Comparison of ENCODE assay signal across 8 mouse cellular contexts in the genomic region with DNA sequence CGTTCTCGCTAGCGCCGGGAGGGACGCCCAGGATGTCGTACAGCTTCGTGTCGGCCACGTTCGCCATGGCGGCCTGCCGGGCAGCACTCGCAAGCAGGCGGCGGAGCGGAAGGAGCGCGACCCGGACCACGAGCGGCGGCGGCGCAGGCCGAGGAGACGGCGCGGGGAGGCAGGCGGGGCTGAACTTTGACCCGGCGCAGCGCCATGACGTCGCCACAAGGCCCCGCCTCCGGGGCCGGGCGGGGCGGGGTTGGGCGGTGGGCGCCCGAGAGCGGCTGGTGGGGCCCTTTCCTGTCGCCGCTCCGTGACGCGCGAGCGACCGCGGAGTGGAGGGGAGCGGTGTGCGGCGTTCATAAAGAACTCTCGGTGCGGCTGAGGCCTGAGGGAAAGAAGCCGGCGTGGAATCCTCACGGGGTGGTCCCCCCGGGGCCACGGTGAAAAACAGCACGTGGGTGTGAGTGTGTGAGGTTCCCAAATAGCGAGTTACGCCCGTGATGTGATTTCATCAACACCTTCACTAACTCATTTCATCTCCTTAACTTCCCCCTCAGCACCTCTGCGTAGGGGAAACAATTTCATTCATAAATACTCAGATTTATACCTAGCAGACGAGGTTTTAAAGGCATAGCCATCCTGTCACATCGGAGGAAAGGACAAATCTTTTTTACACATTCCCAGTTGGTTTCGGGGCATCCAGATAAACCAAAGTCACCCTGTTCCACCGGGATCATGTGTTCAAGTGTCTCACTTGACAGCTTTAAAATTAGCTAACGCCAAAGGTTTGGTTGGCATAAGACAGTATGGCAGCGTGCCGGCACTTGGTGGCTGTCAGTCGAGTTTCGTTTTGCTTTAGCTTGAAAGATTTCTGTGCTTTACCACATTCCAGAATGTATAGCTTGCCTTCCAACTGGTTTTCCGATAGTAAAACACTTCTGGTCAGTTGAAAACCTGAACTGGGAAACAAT. TPM values are rescaled to one million over a fixed set of nuclear protein-coding genes. Genes with fewer than 3 reads are reported as not detected.
A peak's percentile ranks its signal among the peaks of the same experiment; 100 is the strongest.
DNase-seq lines count a peak whose midpoint lies in the region; ATAC-seq and TF ChIP-seq lines count a peak whose summit lies in the region.

A gene (minus strand): TSS at position 164 of the 965 bp plus-strand sequence.

- peaks cover 17% of the 10 kb centered on the region for H3K4me1 ChIP-seq in bone marrow macrophage, adult 2 months (ENCODE audit: control insufficient read depth, insufficient read depth, low read length)
- peaks cover 3% of the 10 kb centered on the region; the same call in 1 of the 2 replicates for H3K4me1 ChIP-seq in embryonic fibroblast, embryonic 13.5 days (ENCODE audit: control insufficient read depth, insufficient read depth, low read length)
- 0 out of 2 replicates have a peak, but pooled peaks cover 3% of the 10 kb centered on the region for H3K4me1 ChIP-seq in heart, embryonic 10.5 days
- peaks cover 21% of the 10 kb centered on the region; the same call in 1 of the 2 replicates for H3K4me1 ChIP-seq in kidney, embryonic 15.5 days
- no peaks in the 10 kb centered on the region for H3K4me1 ChIP-seq in stomach, embryonic 14.5 days (ENCODE audit: control insufficient read depth, insufficient read depth, low read length)

- DNase-seq in B cell, adult 2 months: peak; percentile 96 to 98
- peak; percentile 94 for DNase-seq in heart, embryonic 10.5 days (ENCODE audit: low spot score)
- peak; percentile 90 for DNase-seq in liver

- H3K36me3 ChIP-seq in heart, embryonic 10.5 days: peaks cover 26% of the 10 kb centered on the region
- H3K36me3 ChIP-seq in kidney, embryonic 15.5 days: peaks cover 30% of the 10 kb centered on the region
- peaks cover 21% of the 10 kb centered on the region for H3K36me3 ChIP-seq in stomach, embryonic 14.5 days (ENCODE audit: control insufficient read depth, insufficient read depth, low read length)

- TF ChIP-seq CTCF in bone marrow macrophage, adult 2 months (IDR thresholded peaks at IDR 0.05; ENCODE audit: low read depth, low read length): no peak
- TF ChIP-seq CTCF in embryonic fibroblast, embryonic 13.5 days (IDR thresholded peaks at IDR 0.05; ENCODE audit: borderline replicate concordance, insufficient read depth, low read length): no peak

- WGBS in heart, embryonic 10.5 days: under 1% methylated on average over 77 of the region's 77 CpGs
- under 1% methylated on average over 71 of the region's 77 CpGs for WGBS in kidney, embryonic 15.5 days
- under 1% methylated on average over 71 of the region's 77 CpGs for WGBS in stomach, embryonic 14.5 days

- ATAC-seq in kidney, embryonic 15.5 days (replicated peaks; ENCODE audit: low FRiP score): peak; percentile 95
- peak; percentile 67 for ATAC-seq in monocyte, adult 5-6 weeks (replicated peaks; ENCODE audit: insufficient number of reproducible peaks, low FRiP score, low TSS enrichment, poor library complexity, severe bottlenecking)
- ATAC-seq in stomach, embryonic 14.5 days (ENCODE audit: insufficient number of reproducible peaks, insufficient read depth, low FRiP score, low read depth): peak; percentile 94

- no peaks in the 10 kb centered on the region for H3K9me3 ChIP-seq in heart, embryonic 10.5 days
- H3K9me3 ChIP-seq in kidney, embryonic 15.5 days (replicated peaks): no peaks in the 10 kb centered on the region
- no peaks in the 10 kb centered on the region for H3K9me3 ChIP-seq in stomach, embryonic 14.5 days (ENCODE audit: control insufficient read depth, low read depth, low read length)

- H3K4me2 ChIP-seq in kidney, embryonic 15.5 days: peak within 1 kb of the TSS; percentile 84
- peak within 1 kb of the TSS; percentile 89 for H3K4me2 ChIP-seq in stomach, embryonic 14.5 days (replicated peaks; ENCODE audit: low read depth, low read length)

- H3K9ac ChIP-seq in kidney, embryonic 15.5 days: peak within 1 kb of the TSS; percentile 90
- H3K9ac ChIP-seq in stomach, embryonic 14.5 days (replicated peaks; ENCODE audit: low read depth, low read length): peak within 1 kb of the TSS; percentile 71

- no peaks in the 10 kb centered on the region for H3K27me3 ChIP-seq in heart, embryonic 10.5 days (ENCODE audit: insufficient read depth, poor library complexity, severe bottlenecking)
- H3K27me3 ChIP-seq in kidney, embryonic 15.5 days: no peaks in the 10 kb centered on the region
- H3K27me3 ChIP-seq in stomach, embryonic 14.5 days (ENCODE audit: control insufficient read depth, insufficient read depth, low read length): no peaks in the 10 kb centered on the region

- TF ChIP-seq POLR2A in bone marrow macrophage, adult 2 months (IDR thresholded peaks at IDR 0.05; ENCODE audit: borderline replicate concordance, low read depth, low read length): no peak
- TF ChIP-seq POLR2A in embryonic fibroblast, embryonic 13.5 days (IDR thresholded peaks at IDR 0.05; ENCODE audit: low read depth, low read length): peak; percentile 89

- H3K4me3 ChIP-seq in bone marrow macrophage, adult 2 months (ENCODE audit: insufficient read depth, low read length): peak within 1 kb of the TSS; percentile 100
- peak within 1 kb of the TSS; percentile 97 for H3K4me3 ChIP-seq in embryonic fibroblast, embryonic 13.5 days (ENCODE audit: insufficient read depth, low read length)
- H3K4me3 ChIP-seq in heart, embryonic 10.5 days: peak within 1 kb of the TSS; percentile 96
- peak within 1 kb of the TSS; percentile 94 for H3K4me3 ChIP-seq in kidney, embryonic 15.5 days (replicated peaks)
- peak within 1 kb of the TSS; percentile 58 for H3K4me3 ChIP-seq in stomach, embryonic 14.5 days (ENCODE audit: low read depth, low read length)

- peak within 1 kb of the TSS; percentile 77 for H3K27ac ChIP-seq in bone marrow macrophage, adult 2 months (ENCODE audit: insufficient read depth, low read depth, low read length)
- peak within 1 kb of the TSS; percentile 92 for H3K27ac ChIP-seq in embryonic fibroblast, embryonic 13.5 days (ENCODE audit: insufficient read depth, low read length)
- peak within 1 kb of the TSS; percentile 97 for H3K27ac ChIP-seq in heart, embryonic 10.5 days
- peak within 1 kb of the TSS; percentile 97 for H3K27ac ChIP-seq in kidney, embryonic 15.5 days
- peak within 1 kb of the TSS; percentile 90 for H3K27ac ChIP-seq in stomach, embryonic 14.5 days (ENCODE audit: low read length)

RNA-seq across cellular contexts. Expression of the gene that starts here (rescaled TPM):
- 85.5 and 107 TPM in 2 replicates for polyA plus RNA-seq in bone marrow macrophage, adult 2 months (2012; ENCODE audit: insufficient read depth, insufficient read length, missing spikeins)
- polyA plus RNA-seq in embryonic fibroblast, embryonic 13.5 days (2011; ENCODE audit: insufficient read length, low read depth, missing spikeins): 199 and 202 TPM in 2 replicates
- 168 and 177 TPM in 2 replicates for polyA plus RNA-seq in heart, embryonic 10.5 days (2016; fragmentation: Nextera tagmentation; extraction: Ambion mirVana)
- polyA plus RNA-seq in kidney, embryonic 15.5 days (2015; fragmentation: Nextera tagmentation; extraction: Ambion mirVana): 166 and 169 TPM in 2 replicates
- 156 to 218 TPM (median 185 TPM) in 3 replicates for total RNA-seq in monocyte, adult 5-6 weeks (2017)
- polyA plus RNA-seq in stomach, embryonic 14.5 days (2014; fragmentation: Nextera tagmentation; extraction: Ambion mirVana): 136 and 151 TPM in 2 replicates

Comparison
In these comparisons a context has a peak if more than half of its experiments do, and no peak if none do; other contexts are left out.
1. Peak in every context shown above with its lines: DNase-seq, ATAC-seq, H3K4me3 ChIP-seq and H3K27ac ChIP-seq.